Mouse (Mus musculus) liver, embryonic 14.5 days (tissue): ENCODE results near the gene Mrpl37.

ENCODE experiments used
- CTCF ChIP-seq: IDR thresholded peaks from 2 replicates; pipeline ENCODE4 v1.5.1; 2016; ENCODE audit warnings: antibody characterized with exemption, low read depth, control low read depth
- EP300 ChIP-seq: IDR thresholded peaks from 2 replicates; pipeline ENCODE4 v1.6.1; 2016; ENCODE audit warnings: antibody characterized with exemption, low read depth

DNA sequence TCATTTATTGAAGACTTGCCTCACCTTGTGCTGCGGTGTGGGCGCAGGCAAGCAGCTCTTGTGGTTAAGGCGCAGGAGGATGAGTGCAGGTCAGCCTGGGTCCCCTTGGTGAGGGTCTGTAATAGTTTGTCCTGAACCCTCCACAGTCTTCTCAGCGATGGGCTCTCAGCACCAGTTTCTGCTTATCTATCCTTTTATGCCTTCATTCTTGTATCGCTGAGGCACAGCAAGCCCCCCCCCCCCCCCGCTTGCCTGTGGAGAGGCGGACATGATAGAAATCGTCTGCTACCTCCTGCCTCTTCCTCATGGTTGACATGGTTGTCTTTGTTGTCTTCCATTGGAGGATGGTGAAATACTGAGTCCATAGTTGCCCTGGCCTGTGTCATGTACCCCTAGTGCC is 59.3 kb downstream of the Mrpl37 start:
- TF ChIP-seq CTCF (no peak), EP300 (peak; percentile 65; the same call in 1 of the 2 replicates)
